Mouse (Mus musculus) thymus, postnatal 25 days (tissue): ENCODE data around the gene Usp53.

Source experiments
- DNase-seq: peaks from one replicate; pipeline ENCODE4 v3.0.0; 2022

Gene Usp53

DNA sequence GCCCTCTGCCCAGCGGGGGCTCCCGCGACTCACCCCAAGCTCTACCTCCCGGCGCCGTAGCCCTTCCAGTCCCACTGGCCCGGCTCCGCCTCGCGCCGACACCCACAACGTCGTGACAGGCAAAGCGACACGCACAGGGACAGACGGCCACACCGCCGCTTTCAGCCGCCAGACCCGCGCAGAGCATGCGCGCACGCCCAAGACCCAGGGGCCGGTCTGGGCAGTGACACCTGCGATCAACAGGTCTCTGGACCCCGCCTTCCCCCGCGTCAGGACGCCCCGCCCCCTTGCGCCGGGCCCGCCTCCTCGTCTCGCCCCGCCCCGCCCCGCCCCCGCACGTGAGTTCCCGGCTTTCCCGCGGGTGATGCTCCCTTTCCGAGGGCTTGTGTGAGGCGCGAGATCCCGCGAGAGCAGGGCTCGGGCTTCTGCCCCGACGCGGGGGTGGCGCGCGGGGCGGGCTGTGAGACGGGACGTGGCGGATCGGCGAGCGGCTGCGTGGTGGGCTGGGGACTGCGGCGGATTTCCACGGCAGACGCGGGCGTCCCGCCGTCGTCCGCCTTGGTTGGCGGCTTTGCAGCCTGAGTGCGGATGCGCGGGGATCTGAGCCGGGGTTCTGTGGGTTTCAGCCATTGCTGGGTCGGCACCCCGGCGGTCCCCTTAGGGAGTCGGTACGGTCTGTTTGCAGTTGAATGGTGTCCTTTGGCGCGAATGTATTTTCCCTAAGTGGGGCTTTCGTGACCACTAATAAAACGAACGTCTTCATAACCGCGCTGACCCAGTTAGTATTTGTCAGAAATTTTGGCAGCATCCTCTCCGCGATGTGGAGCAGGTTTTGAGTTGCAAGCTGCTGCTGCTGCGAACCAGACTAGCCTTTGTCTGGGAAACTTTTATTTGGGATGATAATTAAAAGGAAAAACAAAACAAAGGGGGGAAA, at the start of gene Usp53:
Usp53 (minus strand) TSS at position 262 of the 934 bp plus-strand sequence.
- peak; percentile 88 for DNase-seq

DNA sequence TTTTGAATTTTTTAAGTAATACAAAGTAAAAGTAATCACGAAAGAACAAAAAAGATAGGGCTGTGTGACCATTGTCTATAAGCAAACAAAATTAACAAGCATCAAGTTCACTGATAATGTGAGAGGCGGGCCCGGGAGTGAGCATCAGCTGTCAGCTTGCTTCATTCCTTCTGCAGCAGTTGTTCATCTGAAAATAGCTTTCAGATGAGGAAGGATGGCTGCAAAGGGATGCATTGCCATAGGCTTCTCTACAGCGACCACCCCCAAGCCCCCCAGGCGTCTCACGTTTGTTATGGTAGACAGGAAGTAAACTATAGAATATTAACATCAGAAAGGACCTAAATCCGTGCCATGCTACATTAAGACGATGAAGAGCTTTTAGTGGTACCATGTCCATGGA, 49.5 kb upstream of the Usp53 start:
- DNase-seq = no peak

DNA sequence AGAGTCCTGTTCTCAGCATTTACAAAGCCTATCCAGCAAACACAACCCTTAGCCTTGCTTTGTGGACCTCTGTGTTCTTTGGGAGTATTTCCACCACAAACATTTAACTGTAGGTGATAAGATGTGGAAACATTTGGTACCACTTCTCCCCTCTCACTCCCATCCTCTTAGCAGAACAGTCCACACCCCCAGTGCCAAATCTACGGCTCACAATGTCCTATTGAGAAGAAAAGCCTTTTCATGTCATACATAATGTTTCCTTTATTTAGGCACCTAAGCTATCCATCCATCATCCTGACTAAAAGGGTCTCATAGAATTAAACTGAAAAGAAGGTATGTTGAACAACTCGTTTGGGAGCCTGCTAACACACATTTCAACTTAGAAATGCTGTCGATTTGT, 41.3 kb upstream of the Usp53 start:
- DNase-seq = no peak

DNA sequence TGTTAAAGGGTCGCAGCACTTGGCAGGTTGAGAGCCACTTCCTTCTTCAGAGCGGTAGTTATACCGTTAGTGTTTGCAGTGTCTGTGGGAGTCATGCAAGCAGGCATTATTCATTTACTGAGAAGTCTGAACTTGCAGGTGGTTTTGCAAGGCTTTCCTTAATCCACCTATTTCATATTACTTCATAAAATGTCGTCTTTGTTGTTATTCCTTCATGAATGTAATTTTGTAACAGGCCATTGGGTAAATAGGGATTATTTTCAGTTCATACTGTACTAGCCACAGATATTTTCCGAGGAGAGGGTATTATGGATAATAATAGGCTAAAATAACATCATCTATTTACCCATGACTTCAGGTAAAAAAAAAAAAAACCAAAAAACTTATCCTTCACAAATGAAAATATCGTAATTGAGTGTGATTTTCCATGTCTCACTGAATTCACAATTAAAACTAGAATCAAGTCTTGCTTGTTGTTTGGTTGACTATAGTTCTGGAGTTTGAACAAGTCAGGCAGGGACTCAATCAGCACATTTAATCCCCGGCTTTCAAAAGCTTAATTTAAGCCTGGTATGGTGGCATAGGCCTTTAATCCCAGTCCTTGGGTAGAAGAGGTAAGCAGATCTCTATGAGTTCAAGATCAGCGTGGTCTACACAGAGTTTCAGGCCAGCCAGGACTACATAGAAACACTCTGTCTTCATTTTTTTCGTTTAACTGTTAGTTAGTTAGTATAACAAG, 40.4 kb upstream of the Usp53 start:
- DNase-seq = no peak

DNA sequence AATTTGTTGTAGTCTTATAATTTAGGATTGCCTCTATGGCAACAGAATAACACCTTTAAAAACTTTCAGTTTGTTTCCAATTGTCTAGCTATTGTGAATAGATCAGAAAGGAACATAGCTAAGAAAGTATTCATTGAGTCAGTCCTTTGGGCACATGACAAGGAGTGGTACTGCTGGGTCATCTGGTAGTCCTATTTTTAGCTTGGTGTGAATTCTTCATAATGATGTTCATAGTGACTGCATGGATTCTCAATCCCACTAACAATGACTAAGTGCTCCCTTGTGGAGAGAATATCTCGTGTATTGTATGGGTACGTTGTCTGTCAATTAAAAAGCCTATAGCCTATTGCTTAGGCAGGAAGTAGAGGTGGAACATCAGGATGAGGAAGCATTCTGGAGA, 34.5 kb upstream of the Usp53 start:
- no peak for DNase-seq

DNA sequence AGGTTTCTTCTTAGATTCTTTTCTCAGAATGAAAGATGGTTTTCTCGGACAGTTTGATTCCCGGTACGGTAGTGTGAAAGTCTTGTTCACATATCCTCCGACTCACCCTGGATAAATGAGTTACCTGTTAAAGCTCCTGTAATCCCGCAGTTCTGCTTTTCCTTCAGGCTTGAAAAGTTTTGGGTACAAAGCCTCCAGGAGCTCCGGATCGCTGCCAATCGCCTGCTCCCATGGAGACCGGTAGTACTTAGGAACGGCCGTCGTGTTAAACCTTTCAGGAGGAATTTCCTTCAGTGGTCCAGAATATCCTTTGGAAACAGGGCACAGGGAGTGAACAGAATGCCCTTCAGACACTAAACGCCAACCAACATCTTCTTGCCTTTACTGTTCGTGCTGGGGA, 29.2 kb upstream of the Usp53 start:
- no peak for DNase-seq

DNA sequence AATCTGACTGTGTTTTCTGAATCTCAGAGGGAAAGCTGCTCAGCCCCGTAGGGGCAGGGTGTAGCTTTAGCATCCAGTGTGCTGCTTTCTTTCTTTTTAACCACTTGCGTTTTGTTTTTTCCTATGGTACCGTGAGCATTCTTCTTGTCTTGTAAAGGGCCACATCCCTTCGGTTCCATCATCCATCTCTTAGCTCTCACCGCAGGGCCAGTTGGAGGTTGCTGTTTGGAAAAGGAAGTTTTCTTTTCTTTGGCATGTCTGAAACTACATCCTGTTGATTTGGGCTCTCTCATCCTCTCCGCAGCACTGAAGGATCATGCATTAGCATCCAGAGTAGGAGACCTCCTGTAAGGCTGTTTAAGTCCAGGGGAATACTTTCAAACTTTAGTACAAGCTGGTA, 25.1 kb upstream of the Usp53 start:
- no peak for DNase-seq

DNA sequence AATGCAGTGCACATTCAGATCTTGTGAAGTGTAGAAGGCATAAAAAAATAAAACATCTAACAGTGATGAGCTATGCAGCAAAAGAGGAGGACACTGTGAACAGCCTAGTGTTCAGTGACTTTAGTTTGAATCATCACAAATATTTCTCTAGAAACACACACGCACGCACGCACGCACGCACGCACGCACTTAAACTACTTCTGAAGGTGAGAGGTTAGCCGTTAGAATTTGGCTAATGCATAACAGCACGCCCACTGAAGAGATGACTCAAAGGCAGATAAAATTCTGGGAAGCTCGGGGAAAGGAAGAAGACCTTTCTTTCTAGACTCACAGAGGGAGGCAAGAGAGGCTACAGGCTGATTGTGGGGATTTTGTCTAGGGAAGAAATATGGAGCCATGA, 23.1 kb upstream of the Usp53 start:
- no peak for DNase-seq

DNA sequence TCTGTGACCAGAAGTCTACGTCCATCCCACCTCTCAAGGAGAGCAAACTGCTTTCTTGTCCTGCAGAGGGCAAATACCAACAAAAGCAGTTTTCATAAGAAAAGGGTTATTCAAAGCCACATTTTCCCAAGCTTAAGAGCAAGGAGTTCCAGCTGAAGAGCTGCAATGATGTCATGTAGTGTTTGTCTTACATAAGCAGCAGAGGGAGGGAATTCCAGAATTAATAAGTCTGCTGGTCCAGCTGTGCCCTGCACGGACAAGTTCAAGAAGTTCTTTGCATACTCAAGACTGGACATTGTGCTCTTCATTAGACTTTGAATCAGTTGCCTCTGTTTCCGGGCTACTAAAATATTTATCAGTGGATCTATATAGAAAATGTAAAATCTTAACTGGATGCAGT, 16.7 kb upstream of the Usp53 start:
- DNase-seq = no peak

DNA sequence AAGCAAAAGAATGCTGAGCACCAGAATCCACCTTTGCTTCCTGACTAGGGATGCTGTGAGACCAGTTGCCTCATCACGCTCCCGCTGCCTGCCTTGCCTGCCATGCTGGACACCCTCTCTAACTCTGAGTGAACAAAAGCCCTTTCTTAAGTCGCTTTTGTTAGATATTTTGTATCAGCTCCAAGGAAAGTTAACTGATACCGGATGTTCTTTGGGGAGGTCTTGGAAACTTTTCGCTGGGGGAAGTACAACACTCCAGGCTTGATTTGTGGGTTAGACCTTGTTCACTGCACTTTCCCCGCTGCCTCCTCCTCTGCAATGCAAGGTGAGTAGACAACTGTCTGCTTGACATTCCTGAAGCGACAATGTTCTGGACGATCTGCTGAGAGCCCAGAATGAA, 14.2 kb upstream of the Usp53 start:
- DNase-seq = no peak

DNA sequence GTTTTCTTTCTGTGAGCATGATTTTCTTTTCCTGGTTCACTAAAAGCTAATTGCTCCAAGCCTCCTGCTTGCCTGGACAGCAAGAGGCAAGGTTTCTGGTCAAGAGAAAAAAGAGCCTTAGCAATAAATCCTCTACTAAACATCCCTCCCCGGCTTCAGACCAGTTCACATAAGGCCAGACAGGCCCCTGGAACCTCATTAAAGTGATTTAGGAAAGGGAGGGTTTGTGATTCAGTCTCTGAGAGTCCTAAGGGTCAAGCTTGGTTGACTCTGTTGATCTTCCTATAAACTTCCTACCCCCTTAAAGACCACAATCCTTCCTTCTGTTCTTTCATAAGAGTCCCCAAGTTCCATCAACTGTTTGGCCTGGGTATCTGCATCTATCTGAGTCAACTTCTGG, 12.7 kb upstream of the Usp53 start:
- DNase-seq = no peak

DNA sequence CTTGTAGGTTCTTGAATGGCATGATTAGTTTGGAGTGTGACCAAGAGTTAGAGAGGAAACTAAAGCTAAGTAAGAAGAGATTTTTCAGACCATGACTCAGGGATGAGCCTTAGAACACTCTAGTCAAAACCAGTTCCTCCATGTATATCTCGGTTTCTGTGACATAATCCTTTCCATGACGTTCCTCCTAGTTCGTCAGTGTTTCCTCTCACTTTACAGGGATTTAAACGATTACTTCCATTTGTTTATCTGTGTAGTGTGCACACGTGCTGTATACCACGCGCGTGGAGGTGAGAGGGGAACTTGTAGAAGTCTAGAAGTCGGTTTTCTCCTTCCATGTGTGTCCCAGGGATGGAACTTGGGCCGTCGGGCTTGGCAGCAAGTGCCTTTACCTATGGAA, 2.6 kb upstream of the Usp53 start:
- no peak for DNase-seq

DNA sequence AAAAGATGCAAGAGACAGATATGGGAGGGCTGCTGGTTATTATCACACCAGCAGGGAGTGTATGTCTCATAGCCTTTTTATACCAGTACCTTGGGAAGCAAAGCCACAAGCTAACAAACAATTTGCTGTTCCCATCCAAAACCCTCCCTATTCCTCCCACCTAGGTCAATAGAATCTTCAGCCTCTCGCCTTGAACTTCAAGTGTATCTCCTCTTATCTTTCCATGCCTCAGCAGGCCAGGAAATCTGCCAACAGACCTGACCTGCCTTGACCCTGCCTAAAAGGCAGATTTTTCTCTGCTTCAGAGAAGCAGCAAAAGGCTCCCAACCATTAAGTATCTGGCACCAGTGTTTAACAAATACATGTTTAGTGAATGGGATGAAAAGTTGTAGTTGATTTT, 2.1 kb upstream of the Usp53 start:
- no peak for DNase-seq

DNA sequence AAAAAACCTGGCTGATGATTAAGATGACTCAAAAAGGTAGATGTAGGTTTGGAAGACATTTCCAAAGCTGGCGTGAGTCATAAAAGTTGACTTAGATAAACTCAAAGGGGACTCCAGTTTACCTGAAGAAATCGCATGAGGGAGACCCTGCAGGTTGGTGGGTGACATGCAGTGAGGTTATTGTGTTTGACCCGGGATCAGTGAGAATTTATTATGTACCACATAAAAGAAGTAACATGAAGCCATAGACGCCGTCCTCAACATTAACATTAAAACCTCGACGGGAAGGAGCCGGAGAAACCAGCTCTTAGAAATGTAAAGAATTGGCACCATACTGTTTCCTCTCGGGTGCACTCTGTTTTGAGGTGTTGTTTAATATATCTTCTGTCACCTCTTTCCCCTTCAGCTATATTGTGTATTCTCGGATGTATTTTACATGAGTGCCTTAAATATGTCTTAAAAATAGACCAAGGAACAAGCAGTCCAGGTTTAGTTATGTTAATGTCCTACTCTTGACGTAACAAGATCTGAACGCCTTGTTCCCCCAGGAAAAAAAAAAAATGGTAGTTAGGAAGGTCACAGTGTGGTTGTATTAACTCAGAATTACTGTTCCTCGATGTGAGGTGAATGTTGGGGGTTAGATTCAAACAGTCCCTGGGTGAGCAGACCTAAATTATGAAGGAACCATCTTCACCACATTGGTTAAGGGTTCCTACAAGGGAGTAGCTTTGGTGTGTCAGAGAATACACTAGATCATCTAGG, 1.1 kb upstream of the Usp53 start:
- peak; percentile 5 for DNase-seq

DNA sequence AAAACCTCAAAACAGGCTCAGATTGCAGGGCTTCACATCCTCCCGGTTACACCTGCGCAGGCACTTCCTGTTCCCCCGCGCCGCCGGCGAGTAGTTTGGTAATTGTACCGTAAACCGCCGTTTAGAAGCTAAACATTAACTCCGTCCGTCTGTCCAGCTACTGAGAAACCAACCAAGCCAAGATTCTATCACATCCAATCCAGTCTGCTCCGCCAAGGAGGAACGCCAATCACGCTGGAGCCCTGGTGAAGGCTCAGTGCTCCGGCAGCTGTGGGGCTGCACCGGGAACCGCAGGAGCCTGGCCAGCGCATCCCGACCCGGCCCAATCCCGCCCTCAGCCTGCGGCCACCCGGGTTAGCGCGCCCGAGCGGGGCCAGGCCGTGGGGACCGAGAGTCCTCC, 461 bp downstream of the Usp53 start:
- DNase-seq = peak; percentile 67

DNA sequence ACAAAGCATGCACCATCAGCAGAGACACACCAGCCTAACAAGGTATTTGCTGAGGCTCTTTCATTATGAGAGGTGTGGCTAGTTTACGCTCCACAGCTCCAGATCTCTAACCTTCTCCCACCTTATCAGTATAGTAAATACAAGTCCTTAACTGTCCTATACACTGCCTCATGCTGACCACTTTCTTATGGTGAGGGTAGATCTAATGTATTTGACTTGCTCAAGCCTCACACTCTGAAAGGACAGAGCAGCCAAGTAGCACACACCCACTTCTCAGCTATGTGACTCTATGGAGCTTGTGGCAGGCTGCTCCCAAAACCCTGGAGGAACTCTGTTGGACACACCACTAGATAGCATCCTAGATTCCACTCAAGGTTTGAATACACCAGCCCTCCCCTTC, 8.3 kb downstream of the Usp53 start:
- no peak for DNase-seq

DNA sequence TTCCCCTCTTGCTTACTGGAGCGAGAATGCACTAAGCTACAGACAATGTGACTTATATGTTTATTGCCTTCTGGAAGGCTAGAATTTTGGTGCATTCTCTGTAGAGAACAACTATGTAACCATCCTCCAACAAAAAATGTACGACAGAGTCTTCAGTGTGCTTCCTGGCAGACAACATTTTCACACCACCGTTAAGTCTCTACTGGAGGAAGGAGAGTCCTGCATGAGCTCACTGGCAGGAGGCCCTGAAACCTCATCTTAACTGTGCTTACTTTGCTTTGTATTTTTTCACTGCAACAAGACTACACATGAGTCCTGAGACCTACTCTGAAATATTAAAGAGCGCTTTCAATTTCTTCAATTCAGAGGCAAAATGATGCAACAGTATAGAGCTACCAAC, 8.9 kb downstream of the Usp53 start:
- no peak for DNase-seq

DNA sequence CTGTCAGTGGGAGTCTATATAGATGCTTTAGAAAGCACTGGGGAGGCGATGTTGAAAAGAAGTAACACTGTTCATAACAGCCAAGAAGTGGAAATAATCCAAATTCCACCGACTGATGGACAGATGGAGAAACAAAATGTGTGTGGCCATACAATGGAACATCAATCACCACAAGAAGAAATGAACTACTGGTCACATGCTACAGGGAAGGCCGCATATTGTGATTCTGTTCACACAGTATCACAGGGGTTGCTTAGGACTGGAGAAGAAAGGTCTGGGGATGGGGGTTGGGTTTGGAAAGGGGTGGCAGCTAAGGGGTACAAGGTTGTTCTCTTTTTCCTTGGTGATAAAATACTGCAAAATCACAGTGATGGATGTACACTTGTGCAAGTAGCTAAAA, 9.5 kb downstream of the Usp53 start:
- no peak for DNase-seq

DNA sequence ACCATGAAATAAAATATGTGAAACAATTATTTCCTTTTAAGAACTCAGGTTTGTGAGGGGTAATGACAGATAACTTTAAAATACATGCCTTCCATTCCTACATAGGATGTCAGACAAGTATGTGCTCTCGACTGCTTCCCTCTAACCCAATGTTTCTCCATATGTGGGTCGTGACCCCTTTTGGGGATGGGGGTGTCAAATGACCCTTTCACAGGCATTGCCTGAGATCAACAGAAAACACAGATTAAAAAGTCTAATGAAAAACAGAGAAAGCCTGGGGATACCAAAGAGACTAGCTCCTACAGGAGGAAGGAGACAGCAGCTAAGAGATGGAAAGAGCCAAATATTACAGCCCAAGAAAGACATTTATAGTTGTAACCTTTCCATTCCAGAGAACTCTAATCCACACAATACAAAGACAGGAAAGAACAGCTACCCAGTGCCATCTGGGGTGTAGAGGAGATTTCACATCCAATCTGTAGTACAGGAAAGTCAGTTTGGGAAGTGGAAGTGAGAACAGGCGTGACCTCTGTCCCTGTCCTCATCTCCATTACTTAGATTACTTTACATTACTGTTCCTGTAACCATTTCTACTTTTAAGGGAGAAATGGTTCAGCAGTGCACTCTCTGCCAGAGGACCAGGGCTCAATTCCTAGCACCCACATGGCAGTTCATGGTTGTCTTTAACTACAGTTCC, 12.0 kb downstream of the Usp53 start:
- no peak for DNase-seq

DNA sequence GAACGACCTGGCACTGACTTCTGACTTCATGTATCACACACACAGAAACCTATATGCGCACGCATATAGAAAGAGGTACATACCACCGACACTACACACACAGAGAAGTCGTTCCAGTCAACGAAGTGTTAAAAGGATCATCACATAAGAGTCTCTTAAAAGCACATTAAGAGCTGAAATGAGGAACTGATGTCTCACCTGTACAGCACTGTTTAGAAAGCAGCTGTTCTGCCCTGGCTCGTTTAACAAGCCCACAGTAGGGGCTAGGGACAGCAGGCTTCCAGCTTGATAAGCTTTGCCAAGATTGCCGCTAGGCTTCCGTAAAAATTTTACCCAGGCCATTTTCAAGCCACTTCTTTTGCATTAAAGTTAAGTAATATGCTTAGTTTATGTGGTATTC, 15.9 kb downstream of the Usp53 start:
- DNase-seq = no peak

DNA sequence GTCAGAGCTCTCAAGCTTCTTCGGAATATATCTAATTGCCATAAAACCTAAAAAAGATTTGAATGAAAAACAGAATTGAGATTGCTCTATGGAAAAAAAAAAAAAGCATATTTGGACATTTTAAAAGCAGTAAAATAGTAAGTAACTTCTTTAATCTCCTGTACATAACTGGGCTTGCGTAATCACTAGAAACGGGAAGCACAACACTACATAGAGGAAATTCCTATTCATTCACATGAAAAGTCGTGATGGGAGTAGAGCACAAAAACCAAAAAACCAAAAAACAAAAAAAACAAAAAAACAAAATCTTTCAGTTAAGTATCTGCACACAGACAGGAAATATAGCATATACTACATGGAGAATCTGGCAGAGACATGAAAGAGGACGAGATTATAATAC, 20.0 kb downstream of the Usp53 start:
- DNase-seq = no peak

DNA sequence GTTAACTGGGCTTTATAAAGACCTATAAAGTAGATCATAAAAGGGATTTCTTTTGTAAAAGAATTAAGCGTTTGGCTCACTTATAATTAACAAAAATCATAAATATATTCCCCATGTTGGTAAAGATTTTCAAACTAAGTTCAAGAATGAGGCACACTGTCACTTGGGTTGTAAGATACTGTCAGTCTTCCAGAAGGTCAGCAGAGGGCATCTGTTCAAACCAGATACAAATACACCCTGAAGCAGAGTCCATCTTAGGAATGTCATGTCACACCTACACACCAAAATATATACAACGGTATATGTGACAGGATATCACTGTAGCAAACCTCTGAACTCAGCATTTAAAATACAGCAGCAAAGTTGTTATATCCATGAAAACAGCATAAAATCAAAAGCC, 34.2 kb downstream of the Usp53 start:
- no peak for DNase-seq

DNA sequence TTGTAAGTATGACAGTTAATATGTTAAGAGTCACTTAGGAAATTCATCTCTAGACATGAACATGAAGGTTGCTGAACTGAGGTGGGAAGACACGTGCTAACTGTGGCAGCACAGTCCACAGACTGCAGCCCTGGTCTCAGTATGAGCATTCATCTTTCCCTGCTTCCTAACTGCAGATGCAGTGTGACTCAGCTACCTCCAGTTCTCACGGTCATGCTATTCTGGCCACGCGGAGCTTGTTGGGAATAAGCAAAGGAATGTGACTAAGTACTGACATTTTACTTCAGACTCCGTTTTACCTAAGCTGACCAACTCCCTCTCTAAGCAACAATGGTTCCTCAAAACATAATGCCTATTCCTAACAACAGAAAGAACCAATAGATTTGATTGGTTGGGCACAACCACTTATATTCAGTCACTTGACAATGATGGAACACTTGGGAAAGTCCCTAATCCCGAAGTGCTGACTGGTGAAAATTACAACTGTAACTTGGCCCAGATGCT, 40.9 kb downstream of the Usp53 start:
- DNase-seq = no peak
